Mouse (Mus musculus): ENCODE results near the gene Cyp2d22. TPM values are rescaled to one million over a fixed set of nuclear protein-coding genes. Genes with fewer than 3 reads are reported as not detected.
A peak's percentile ranks its signal among the peaks of the same experiment; 100 is the strongest.

Cyp2d22 gene
- polyA plus RNA-seq, 1 experiment from 2014 or later: 3.3 TPM

DNA sequence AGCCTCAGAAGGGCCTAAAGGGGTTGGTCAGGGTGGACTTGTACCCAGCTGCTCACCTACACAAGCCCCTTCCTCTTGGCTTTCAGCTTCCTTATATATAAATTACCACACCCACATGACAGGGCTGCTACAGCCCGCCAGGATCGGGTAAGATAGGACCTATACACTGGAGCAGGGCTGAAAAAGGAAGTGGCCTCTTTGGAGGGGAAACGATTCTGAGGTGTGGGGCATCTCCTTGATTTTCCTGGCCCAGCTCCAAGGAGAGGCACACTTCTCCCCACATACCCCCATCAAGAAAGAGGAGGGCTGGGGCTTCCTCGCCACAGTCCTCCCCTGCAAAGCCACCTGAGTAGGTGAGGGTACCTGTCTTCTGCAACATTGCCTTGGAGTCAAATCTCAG lies 42.2 kb downstream of the Cyp2d22 start:
- Histone ChIP-seq H3K4me3 (ENCODE audit: low read length) (peak overlapping the region; percentile 47), H3K27me3 (replicated peaks; ENCODE audit: control insufficient read depth, insufficient read depth, low read length) (peaks cover 10% of the 10 kb centered on the region), H3K9me3 (ENCODE audit: control insufficient read depth, low read length) (no peaks in the 10 kb centered on the region), H3K4me1 (ENCODE audit: control insufficient read depth, insufficient read depth, low read depth, low read length) (peaks cover 15% of the 10 kb centered on the region), H3K4me2 (ENCODE audit: low read length) (peak overlapping the region; percentile 76), H3K27ac (ENCODE audit: low read depth, low read length) (no peak overlapping the region), H3K9ac (ENCODE audit: low read depth, low read length) (peak overlapping the region; percentile 53; the same call in 1 of the 2 replicates), H3K36me3 (ENCODE audit: control insufficient read depth, insufficient read depth, low read length) (peaks cover 3% of the 10 kb centered on the region; the same call in 1 of the 2 replicates)
- no peak for ATAC-seq
- 39% methylated on average over 4 of the region's 4 CpGs for WGBS

GRCm38 (mm10) chr15:82336629-82337028 lies 43.4 kb downstream of the Cyp2d22 start:
- no peak overlapping the region for H3K9ac ChIP-seq (ENCODE audit: low read depth, low read length)
- H3K4me3 ChIP-seq (ENCODE audit: low read length): no peak overlapping the region
- no peak overlapping the region for H3K4me2 ChIP-seq (ENCODE audit: low read length)
- ATAC-seq: no peak
- peaks cover 3% of the 10 kb centered on the region; the same call in 1 of the 2 replicates for H3K36me3 ChIP-seq (ENCODE audit: control insufficient read depth, insufficient read depth, low read length)
- 68% methylated on average over 12 of the region's 12 CpGs for WGBS
- no peak overlapping the region for H3K27ac ChIP-seq (ENCODE audit: low read depth, low read length)
- H3K4me1 ChIP-seq (ENCODE audit: control insufficient read depth, insufficient read depth, low read depth, low read length): peaks cover 15% of the 10 kb centered on the region
- H3K9me3 ChIP-seq (ENCODE audit: control insufficient read depth, low read length): no peaks in the 10 kb centered on the region
- H3K27me3 ChIP-seq (replicated peaks; ENCODE audit: control insufficient read depth, insufficient read depth, low read length): peaks cover 10% of the 10 kb centered on the region

GRCm38 (mm10) chr15:82335194-82335593 lies 44.9 kb downstream of the Cyp2d22 start:
- Histone ChIP-seq H3K4me1 (ENCODE audit: control insufficient read depth, insufficient read depth, low read depth, low read length) (peaks cover 10% of the 10 kb centered on the region), H3K9me3 (ENCODE audit: control insufficient read depth, low read length) (no peaks in the 10 kb centered on the region), H3K4me2 (ENCODE audit: low read length) (no peak overlapping the region), H3K27me3 (replicated peaks; ENCODE audit: control insufficient read depth, insufficient read depth, low read length) (peaks cover 3% of the 10 kb centered on the region; the same call in 1 of the 2 replicates), H3K4me3 (ENCODE audit: low read length) (no peak overlapping the region), H3K36me3 (ENCODE audit: control insufficient read depth, insufficient read depth, low read length) (peaks cover 3% of the 10 kb centered on the region; the same call in 1 of the 2 replicates), H3K27ac (ENCODE audit: low read depth, low read length) (no peak overlapping the region), H3K9ac (ENCODE audit: low read depth, low read length) (no peak overlapping the region)
- no peak for ATAC-seq
- WGBS: 94% methylated on average over 4 of the region's 4 CpGs

DNA sequence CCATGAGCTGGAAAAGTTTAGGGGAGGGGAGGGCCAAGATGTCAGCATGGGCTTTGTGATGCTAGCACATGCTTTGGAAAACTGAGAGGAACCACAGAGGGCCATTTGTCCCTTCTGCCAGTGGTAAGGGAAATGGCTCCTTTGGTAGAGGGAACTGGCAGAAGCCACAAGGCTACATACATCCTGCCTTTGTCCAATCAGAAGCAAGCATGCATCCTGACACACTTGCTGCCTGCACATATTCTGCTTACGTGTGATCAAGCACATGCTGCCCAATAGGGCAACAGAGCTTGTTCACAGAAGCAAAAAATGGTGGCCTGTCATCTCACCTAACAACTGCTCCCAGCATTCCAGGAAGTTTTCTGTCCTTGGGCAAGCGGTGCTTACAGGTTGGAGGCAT lies 54.7 kb downstream of the Cyp2d22 start:
- no peaks in the 10 kb centered on the region for H3K36me3 ChIP-seq (ENCODE audit: control insufficient read depth, insufficient read depth, low read length)
- WGBS: 78% methylated on average over 2 of the region's 2 CpGs
- no peaks in the 10 kb centered on the region for H3K9me3 ChIP-seq (ENCODE audit: control insufficient read depth, low read length)
- no peak overlapping the region for H3K4me3 ChIP-seq (ENCODE audit: low read length)
- no peaks in the 10 kb centered on the region for H3K4me1 ChIP-seq (ENCODE audit: control insufficient read depth, insufficient read depth, low read depth, low read length)
- H3K4me2 ChIP-seq (ENCODE audit: low read length): no peak overlapping the region
- no peak for ATAC-seq
- H3K27me3 ChIP-seq (replicated peaks; ENCODE audit: control insufficient read depth, insufficient read depth, low read length): no peaks in the 10 kb centered on the region
- no peak overlapping the region for H3K9ac ChIP-seq (ENCODE audit: low read depth, low read length)
- no peak overlapping the region for H3K27ac ChIP-seq (ENCODE audit: low read depth, low read length)

- no peak for ATAC-seq
Measured at GRCm38 (mm10) chr15:82322195-82322594, 57.9 kb downstream of the Cyp2d22 start.

More at GRCm38 (mm10) chr15:82322195-82322594, 57.9 kb downstream of the Cyp2d22 start:
- H3K4me1 ChIP-seq (ENCODE audit: control insufficient read depth, insufficient read depth, low read depth, low read length): no peaks in the 10 kb centered on the region
- H3K4me2 ChIP-seq (ENCODE audit: low read length): no peak overlapping the region
- H3K27me3 ChIP-seq (replicated peaks; ENCODE audit: control insufficient read depth, insufficient read depth, low read length): no peaks in the 10 kb centered on the region
- 72% methylated on average over 8 of the region's 8 CpGs for WGBS
- H3K27ac ChIP-seq (ENCODE audit: low read depth, low read length): no peak overlapping the region
- H3K36me3 ChIP-seq (ENCODE audit: control insufficient read depth, insufficient read depth, low read length): no peaks in the 10 kb centered on the region
- H3K9me3 ChIP-seq (ENCODE audit: control insufficient read depth, low read length): no peaks in the 10 kb centered on the region
- no peak overlapping the region for H3K4me3 ChIP-seq (ENCODE audit: low read length)
- no peak overlapping the region for H3K9ac ChIP-seq (ENCODE audit: low read depth, low read length)

Small RNA genes within 50 kb of the gene (microRNA-seq; reads per million reads assigned to microRNA genes)
- not detected for gene Gm25990
- not detected for gene Gm27331
- gene Mir7684: not detected

Other genes with a start within 250 kb of the Cyp2d22 start
- gene Srebf2, start 233.1 kb downstream of the Cyp2d22 start, polyA plus RNA-seq (2015; fragmentation: Nextera tagmentation; extraction: Ambion mirVana): 179 and 196 TPM in 2 replicates
- 3.4 and 4.2 TPM in 2 replicates for gene Shisa8, start 167.4 kb downstream of the Cyp2d22 start, polyA plus RNA-seq (2015; fragmentation: Nextera tagmentation; extraction: Ambion mirVana)
- gene Tnfrsf13c, start 155.9 kb downstream of the Cyp2d22 start, polyA plus RNA-seq (2015; fragmentation: Nextera tagmentation; extraction: Ambion mirVana): 0.10 and 0.31 TPM in 2 replicates
- 20.0 and 24.0 TPM in 2 replicates for gene Cenpm, start 135.5 kb downstream of the Cyp2d22 start, polyA plus RNA-seq (2015; fragmentation: Nextera tagmentation; extraction: Ambion mirVana)
- gene 1500009C09Rik, start 127.9 kb downstream of the Cyp2d22 start, polyA plus RNA-seq (2015; fragmentation: Nextera tagmentation; extraction: Ambion mirVana): 16.7 and 20.3 TPM in 2 replicates
- gene Sept3, start 105.4 kb downstream of the Cyp2d22 start, polyA plus RNA-seq (2015; fragmentation: Nextera tagmentation; extraction: Ambion mirVana): 321 and 348 TPM in 2 replicates
- 0.10 TPM in 1 of 2 replicates, not detected in the other for gene Wbp2nl, start 81.3 kb downstream of the Cyp2d22 start, polyA plus RNA-seq (2015; fragmentation: Nextera tagmentation; extraction: Ambion mirVana)
- 32.8 and 32.9 TPM in 2 replicates for gene Naga, start 41.3 kb downstream of the Cyp2d22 start, polyA plus RNA-seq (2015; fragmentation: Nextera tagmentation; extraction: Ambion mirVana)
- gene Pheta2, start 41.3 kb downstream of the Cyp2d22 start, polyA plus RNA-seq (2015; fragmentation: Nextera tagmentation; extraction: Ambion mirVana): 1.6 and 2.1 TPM in 2 replicates
- gene Smdt1, start 41.3 kb downstream of the Cyp2d22 start, polyA plus RNA-seq (2015; fragmentation: Nextera tagmentation; extraction: Ambion mirVana): 354 and 397 TPM in 2 replicates
- gene Ndufa6, start 25.9 kb downstream of the Cyp2d22 start, polyA plus RNA-seq (2015; fragmentation: Nextera tagmentation; extraction: Ambion mirVana): 345 and 392 TPM in 2 replicates
- gene Cyp2d11, start 13.8 kb upstream of the Cyp2d22 start, polyA plus RNA-seq (2015; fragmentation: Nextera tagmentation; extraction: Ambion mirVana): not detected in 2 replicates
- gene Cyp2d10, start 26.9 kb upstream of the Cyp2d22 start, polyA plus RNA-seq (2015; fragmentation: Nextera tagmentation; extraction: Ambion mirVana): not detected in 2 replicates
- gene Cyp2d9, start 53.2 kb upstream of the Cyp2d22 start, polyA plus RNA-seq (2015; fragmentation: Nextera tagmentation; extraction: Ambion mirVana): not detected in 2 replicates
- gene Cyp2d12, start 174.8 kb upstream of the Cyp2d22 start, polyA plus RNA-seq (2015; fragmentation: Nextera tagmentation; extraction: Ambion mirVana): not detected in 2 replicates
- not detected in 2 replicates for gene Cyp2d34, start 240.7 kb upstream of the Cyp2d22 start, polyA plus RNA-seq (2015; fragmentation: Nextera tagmentation; extraction: Ambion mirVana)

Measured in hindbrain, embryonic 16.5 days (tissue).